Mouse (Mus musculus): Measurements from ENCODE around the gene Rcc2.

DNA sequence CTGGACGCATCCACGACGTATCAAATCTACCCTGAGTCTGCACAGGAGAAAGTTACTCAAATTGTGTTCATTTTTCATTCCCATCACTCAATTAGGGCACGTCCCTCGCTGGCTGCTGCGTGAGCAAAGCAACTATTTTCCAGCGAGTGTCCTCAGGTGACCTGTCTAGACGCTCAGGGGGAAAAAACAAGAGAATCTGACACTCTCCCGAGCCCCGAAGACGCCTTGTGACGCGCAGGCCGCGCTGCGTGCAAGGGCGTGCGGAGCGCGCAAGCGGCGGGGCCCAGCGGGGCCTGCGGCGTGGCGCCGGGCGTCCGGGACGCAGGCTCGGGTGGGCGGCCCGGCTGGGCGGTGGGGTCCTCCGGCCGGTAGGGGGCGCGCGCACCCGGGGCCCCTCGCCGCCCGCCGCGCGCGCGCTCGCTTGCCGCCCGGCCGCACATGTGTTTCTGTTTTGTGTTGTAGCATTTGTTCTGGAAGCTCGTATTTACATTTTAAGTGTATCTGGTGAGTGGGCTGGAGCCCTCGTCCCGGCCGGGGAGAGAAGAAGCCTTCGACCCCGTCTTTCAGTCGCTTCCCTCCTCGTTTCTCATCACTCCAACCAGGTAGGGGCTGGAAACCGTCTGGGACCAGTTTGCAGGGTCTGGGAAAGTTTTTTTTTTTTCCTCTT, 841 bp downstream of the Rcc2 start:
- TF ChIP-seq POLR2A (IDR thresholded peaks at IDR 0.05; ENCODE audit: borderline replicate concordance, extremely low read depth, low read depth, low read length), result peak; percentile 55; the same call in 1 of the 2 replicates
- no peak for TF ChIP-seq CTCF (IDR thresholded peaks at IDR 0.05; ENCODE audit: insufficient read depth, low read length)
